Mouse (Mus musculus): ENCODE measurements at regions not wholly inside any gene's neighbourhood (a gene's known extent, or its start where the extent isn't known, plus 50 kb on each side); places are given as distances from the start of the nearest gene placed in this dataset.

DNA sequence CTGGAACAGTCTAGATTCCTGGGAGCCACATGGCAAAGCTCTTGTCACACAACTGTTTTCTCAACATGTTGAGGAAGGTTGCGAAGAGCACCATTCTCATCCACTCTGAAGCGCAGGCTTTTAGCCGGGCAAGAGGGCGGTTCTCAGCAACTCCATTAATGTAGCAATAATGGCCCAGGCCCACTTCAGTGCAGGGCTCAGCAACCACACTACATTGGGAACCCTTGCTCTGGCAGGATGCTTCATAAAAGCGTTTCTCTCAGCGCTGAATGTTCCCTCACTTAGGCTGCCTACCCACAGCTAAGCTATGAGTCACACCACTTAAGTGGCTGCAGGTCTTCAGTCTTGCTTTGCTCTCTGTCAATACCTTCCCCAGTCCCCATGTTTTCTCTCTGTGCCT is 102.2 kb upstream of the Oxgr1 start:
- no peak for TF ChIP-seq CTCF (IDR thresholded peaks at IDR 0.05; ENCODE audit: control insufficient read depth, insufficient read depth, insufficient replicate concordance, low read depth, low read length)
- no peak for TF ChIP-seq POLR2A (IDR thresholded peaks at IDR 0.05; ENCODE audit: control insufficient read depth, low read depth, low read length)
